Mouse (Mus musculus) thymus, postnatal 36 days (tissue): ENCODE results near the gene Srarp.

Experiments
- DNase-seq, 2 experiments: peaks; one replicate each; pipeline ENCODE4 v3.0.0; 2022; ENCODE audit warnings: mixed read lengths in 2 of 2

Srarp gene

DNA sequence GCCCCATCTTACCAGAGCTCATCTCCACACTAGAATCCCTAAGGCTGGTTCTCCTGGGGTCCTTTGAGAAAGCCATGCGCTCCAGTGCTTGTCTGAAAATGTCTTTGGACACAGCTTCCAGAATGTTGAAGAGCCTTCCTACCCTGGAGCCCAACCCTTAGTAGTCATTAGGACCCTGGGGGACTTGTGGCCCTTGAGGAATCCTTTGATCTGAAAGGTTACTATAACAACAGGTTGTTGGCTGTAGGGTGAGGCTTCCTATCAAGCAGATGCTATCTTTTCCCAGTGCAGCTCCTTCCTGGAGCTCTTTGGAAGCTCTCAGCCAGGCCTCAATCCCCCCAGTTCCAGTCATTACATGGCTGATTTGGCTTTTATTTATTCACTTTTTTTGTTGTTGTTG lies at the start of gene Srarp:
Srarp (minus strand) TSS at position 132 of the 400 bp plus-strand sequence.
- no peak for DNase-seq

DNA sequence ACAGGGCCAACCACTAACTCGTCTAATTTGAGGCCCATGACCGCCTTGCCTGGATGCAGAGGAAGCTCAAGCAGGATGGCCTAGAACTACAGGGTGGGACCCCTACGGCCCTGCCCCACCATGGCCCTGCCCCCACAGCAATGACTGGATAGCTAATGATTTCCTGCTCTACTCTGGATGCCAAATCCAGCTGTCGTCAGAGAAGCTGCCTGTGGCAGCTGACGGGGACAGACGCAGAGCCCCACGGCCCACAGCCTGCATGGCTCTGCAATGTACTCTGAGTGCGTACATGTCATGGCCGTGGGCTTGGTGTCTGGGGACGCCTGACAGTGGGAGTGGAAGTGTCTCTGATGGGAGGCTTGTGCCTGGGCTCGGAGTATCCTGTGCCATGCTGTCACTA lies 48.2 kb upstream of the Srarp start:
- DNase-seq, result no peak

DNA sequence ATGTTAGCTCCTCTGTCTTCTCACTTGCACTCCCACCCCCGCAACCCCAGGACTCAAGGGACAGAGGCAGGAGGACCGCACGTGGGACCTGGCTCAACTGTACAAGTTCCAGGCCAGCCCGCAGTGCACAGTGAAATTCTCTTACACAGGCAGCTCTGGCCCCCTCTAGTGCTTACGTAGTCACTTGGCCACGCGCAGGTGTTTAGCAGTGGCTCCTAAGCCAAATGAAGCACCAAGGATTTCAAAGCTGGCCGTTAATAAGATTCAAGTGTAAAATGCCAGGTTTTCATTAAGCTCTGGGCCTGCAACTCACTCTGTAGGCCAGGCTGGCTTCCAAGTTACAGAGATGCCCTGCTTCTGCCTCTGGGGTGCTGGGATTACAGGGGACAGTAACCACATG lies 43.5 kb upstream of the Srarp start:
- DNase-seq, result no peak

DNA sequence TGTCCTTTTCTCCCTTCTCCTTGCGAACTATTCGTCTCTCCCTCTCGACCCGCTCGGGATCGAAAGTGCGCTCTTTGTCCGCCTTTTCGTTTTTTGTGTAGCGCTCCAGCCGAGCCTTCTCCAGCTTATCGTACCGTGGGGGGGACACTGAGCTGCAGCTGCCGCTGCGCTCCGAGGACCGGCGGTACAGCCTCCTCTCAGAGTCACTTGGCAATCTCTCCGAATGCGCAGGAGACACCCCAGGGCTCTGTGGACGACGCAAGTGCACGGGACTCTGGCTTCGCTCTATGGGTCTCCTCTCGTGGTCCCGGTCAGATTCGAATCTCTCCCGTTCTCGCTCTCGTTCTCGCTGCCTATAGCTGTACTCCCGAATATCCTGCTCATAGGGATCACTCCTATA lies 42.9 kb upstream of the Srarp start:
- no peak for DNase-seq

DNA sequence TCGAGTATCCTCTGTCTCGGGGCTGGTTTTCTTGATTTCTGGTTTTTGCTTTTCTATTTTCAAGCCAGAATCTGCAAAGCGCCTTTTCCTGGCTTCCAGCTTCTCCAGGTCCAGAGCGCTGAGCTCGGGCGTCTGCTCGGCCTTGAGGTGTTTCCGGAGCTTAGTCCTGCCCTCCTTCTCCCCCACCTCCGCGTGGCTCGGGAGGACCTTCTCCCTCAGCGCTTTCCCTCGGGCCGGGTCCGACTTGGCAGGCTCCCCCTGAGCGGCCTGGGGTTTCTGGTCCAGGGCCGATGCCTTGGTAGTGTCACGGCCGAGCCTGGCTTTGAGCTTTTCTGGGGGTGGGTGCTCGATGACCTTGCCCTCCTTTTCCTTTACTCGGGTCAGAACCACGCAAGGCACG lies 42.3 kb upstream of the Srarp start:
- DNase-seq, result no peak

DNA sequence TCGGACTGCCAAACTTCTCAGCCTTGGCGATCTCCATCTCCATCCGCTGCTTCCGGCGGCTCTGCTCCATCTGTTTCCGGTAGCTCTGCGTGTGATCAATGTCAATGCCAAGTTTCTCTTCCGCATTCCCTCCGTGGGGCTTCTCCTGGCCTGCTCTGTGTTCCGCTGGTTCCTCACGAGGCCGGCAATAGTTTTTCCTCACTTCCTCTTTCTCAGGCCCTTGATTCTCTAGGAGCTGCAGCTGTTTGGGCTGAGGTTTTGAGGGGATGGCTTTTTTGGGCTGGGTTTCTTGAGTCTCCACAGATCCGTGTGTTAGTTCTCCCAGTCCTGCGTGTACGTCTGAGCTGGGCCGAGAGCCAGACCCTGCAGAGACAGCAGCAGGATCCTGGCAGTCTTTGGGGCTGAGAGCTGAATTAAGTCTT lies 41.8 kb upstream of the Srarp start:
- no peak for DNase-seq

DNA sequence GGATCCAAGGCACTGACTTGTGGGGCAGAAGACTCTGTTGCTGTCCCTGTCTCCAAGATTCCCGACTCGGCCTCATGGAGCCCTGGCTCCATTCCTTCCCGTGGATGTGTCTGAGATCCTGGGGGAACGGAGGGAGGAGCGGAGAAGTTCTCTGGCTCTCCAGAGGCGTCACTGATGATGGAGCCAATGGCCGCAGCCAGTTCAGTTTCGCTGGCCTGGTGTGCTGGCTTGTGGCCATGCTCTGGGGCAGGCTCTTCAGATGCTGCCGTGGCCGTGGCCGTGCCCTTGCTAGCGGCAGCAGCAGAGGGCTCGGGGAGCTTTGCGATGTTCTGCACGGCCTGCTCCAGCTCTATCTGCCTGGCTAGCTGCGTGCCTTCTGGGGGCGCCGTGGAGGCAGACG lies 38.5 kb upstream of the Srarp start:
- DNase-seq, result no peak

DNA sequence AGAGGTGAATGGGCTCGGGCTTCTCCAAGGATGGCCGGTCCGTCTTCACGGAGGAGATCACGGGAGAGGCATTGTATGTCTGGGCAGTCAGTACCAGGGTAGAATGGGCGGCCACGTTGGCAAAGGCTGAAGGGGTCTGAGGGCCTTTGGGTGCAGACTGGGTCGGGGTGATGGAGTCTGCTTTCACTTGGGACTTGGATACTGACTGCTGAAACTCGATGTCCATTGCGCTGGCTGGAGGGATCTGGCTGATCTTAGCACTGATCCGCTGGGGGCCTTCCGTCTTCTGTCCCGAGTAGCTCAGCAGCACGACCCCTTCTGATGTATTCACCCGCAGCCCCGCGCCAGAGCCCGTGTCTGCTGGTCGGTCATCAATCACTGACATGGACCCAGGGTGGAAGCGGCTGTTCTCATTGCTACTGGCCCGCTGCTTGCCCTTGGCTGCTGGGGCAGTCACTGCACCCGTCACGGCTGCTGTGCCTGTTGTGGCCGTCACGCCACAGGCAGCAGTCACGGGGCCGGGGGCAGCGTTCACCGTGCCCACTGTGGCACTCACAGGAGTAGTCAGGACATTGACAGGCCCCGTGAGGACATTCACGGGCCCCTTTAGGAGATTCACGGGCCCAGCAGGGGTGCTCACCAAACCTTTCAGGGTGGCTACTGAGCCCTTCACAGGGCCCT lies 36.9 kb upstream of the Srarp start:
- DNase-seq, result no peak

DNA sequence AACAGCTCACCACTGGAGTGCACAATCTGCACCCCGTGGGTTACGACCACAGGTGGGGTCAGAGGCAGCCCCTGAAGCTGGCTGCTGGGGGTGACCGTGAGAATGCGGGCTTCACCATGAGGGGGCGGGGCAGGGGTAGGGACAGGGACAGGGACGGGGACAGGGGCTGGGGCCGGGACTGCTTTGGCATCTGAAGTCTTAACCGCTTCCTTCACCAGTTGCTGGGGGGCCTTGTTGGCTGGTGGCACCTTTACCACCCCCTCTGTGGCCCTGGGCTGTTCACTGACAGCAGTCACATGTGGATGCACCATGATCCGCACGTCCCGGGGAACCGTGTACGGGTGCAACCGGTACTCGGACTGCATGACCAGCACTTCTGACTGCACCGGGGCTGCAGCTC lies 35.6 kb upstream of the Srarp start:
- no peak for DNase-seq

DNA sequence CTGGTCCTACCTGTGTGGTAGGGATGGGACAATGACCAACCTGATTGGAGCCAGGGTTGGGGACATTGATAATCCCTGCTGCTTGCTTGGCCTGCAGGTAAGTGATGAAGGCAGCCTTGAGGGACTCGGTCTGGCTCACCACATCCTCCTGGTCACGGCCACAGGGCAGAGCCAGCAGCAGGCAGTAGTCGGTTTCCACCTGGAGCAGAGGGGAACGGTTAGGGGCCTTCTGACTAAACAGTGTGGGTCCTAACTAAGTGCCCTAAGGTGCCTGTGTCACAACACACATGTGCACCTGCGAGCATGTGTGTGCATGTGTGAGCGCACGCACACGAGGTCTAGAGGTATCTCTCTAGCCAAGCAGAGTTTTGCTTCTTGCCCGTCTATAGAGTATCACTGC lies 33.4 kb upstream of the Srarp start:
- no peak for DNase-seq

DNA sequence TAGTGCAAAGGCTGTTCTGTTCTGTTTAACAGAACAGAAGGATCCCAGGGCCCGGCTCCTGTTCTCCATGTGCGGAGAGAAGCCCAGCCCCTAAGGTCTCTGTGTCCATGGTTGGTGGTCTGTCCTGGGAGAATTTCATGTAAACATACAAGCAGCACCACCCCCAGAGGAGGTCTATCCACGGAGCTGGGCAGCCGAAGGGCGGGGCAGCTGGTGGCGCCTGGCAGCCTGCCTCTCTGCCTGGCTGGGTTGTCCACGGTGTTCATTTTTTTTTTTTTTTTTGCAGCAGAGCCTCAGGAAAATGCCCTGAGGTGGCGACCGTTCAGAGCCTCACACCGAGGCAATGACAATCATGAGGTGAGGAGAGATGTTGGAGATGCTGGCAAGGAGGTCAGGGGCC lies 32.7 kb upstream of the Srarp start:
- no peak for DNase-seq

DNA sequence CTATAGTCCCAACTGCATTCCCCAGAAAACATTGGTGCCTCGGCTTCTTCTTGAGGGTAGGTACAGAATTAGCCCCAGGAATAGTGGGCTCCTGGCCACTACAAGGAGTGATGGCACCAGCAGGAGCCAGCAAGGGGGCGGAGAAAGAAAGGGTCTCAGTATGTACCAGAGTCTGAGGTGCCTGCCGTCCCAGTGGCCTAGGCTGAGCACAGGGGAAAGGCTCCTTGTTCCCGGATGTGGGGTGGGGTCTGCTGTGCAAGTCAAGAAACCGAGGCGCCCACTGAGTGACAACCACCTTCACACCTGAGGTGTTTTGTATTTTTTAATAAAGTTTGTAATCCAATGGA lies 31.6 kb upstream of the Srarp start:
- no peak for DNase-seq

DNA sequence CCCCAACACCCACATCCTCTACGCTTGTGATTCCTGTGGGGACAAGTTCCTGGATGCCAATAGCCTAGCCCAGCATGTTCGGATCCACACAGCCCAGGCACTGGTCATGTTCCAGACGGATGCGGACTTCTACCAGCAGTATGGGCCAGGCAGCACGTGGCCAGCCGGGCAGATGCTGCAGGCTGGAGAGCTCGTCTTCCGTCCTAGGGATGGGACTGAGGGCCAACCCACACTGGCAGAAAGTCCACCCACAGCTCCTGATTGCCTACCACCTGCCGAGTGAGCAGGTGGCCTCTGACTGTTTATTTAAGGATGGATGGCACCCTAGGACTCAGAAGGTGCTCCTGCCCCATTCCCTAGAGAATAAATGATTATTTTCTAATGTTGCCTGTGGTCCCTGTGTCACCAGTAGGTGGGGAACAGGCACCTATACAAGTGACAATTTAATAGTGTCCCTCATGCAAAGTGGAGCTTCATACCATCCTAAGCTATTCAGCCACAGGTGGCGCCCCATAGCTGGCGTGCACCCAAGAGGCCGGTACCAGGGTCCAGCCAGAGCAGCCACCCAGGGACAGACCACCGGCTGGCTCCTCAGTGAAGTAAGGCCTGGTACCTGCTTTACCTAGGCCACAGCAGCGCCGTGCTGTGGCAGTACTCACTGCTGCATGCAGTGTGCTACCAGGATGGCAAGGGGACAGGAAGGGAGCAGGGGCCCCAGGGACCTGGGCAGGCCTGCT lies 31.1 kb upstream of the Srarp start:
- no peak for DNase-seq

DNA sequence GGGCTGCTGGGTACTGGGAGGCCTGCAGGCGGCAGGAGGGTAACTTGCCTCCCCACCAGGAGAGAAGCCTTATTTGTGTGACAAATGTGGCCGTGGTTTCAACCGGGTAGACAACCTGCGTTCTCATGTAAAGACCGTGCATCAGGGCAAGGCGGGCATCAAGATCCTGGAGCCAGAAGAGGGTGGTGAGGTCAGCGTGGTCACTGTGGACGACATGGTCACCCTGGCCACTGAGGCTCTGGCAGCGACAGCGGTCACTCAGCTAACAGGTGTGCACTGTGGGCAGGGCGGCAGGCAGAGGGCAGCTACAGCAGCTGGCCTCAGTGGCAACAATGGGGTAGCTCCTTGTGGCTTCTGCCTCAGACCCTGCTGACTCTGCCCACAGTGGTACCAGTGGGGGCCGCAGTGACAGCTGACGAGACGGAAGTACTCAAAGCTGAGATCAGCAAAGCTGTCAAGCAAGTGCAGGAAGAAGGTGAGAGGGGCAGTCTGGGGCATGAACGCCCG lies 30.4 kb upstream of the Srarp start:
- no peak for DNase-seq

DNA sequence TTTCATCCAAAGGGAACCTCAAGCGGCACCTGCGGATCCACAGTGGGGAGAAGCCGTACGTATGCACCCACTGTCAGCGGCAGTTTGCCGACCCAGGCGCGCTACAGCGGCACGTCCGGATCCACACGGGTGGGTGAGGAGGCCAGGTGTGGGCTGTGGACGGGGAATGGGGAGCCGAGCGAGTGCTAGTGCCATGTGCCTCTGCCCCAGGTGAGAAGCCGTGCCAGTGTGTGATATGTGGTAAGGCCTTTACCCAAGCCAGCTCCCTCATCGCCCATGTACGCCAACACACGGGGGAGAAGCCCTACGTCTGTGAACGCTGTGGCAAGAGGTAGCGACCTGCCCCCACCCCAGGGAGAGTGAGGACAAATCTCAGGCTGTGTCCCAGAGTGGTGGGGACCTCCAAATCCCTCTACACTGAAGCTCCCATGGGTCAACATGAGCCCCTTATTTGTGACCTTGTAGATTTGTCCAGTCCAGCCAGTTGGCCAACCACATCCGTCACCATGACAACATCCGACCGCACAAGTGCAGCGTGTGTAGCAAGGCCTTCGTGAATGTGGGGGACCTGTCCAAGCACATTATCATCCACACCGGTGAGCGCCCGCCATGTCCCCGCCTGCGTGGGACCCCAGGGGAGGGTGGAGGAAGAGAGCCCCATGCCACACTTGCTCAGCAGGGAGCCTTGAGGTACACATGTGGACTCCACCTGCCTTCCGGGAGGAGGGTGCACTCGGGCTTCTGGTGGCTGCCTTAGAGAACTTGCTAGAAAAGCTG lies 29.8 kb upstream of the Srarp start:
- no peak for DNase-seq

DNA sequence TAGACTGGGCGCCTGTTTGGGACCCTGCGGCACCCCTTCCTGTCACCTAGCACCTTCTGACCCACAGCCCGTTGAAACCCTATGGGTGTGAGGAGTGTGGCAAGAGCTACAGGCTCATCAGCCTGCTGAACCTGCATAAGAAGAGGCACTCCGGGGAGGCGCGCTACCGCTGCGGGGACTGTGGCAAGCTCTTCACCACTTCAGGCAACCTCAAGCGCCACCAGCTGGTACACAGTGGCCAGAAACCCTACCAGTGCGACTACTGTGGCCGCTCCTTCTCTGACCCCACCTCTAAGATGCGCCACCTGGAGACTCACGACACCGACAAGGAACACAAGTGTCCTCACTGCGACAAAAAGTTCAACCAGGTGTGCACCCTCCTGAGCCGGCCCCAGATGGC lies 28.8 kb upstream of the Srarp start:
- no peak for DNase-seq

DNA sequence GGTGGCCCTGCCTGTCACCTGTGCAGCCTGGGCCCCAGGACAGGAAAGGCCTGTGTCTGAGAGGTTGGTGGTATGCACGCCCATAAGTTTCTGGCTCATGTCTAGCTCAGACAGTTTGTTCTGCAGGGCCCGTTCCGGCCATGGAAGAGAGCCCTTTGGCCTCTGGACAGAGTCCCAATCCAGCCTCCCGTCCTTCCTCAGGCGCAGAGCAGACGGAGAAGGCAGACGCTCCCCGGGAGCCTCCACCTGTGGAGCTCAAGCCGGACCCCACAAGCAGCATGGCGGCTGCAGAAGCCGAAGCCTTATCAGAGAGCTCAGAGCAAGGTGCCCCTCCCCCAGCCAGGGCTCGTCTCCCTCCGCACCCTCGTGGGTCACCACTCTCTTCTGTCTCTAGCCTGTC lies 27.6 kb upstream of the Srarp start:
- no peak for DNase-seq

DNA sequence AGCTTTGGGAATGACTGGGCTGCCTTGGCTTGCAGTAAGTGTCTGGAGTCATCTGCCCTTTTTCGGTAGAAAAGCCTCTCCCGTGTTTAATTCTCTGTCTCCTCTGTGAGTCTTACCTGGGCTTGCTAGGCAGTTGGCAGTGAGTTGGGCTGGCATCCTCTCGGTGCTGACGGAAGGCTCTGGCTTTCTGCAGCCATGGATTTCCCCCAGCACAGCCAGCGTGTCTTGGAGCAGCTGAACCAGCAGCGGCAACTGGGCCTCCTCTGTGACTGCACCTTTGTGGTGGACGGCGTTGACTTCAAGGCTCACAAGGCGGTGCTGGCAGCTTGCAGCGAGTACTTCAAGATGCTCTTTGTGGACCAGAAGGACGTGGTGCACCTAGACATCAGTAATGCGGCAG lies 25.7 kb upstream of the Srarp start:
- DNase-seq, result no peak

DNA sequence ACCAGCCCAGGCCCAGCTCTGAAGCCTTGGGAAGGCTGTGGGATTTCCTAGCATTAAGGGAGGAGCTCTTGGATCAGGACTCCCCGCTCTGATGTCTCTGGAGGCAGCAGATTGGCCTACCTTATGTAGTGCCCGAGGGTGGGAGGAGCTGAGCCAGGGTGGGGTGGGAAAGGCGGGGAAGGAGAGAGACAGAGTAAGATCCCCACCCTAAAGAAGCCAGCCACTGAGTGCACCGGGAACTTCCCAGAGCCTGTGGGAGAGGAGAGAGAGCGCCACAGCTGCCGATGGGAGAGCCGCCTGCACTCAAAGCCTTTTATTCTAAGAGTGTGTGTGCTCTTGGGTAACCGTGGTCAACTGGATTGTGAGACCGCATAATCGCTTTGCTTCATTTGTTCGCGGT lies 25.2 kb upstream of the Srarp start:
- no peak for DNase-seq

DNA sequence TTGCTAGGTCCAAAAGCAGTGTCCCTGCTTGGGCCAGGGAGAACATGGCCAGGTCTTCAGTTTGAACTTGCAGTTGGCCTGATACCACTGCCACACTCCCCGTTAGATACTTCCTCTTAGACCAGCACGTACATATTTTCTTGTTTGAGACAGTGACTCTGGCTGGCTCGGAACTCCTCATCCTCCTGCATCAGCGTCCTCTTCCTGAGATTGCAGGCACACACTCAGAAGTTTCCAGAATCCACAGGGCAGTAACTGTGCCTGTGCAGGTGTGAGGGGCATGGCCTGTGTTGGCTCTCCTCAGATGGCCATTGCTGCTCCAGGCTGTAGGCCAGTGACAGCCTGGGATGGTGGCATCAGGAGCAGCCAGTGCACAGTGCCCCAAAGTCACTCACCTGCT lies 24.6 kb upstream of the Srarp start:
- DNase-seq, result no peak

DNA sequence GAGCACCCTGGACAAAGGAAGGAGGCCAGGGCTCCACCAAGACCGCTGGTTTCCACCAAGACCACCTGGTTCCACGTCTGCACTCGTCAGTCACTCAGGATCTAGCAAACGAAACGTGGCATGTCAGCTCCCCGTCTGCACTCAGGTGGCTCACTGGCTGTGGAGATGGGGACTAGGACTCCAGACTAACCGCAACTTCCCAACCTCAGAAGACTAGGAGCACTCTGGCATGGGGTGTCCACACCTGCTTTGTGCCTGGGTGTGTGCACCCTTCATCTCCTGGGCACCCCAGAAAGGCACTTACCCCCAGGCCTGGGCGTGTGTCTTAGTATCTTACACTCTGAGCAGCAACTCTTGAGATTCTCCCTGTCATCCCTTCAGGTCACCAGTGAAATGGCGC lies 23.9 kb upstream of the Srarp start:
- DNase-seq, result no peak

DNA sequence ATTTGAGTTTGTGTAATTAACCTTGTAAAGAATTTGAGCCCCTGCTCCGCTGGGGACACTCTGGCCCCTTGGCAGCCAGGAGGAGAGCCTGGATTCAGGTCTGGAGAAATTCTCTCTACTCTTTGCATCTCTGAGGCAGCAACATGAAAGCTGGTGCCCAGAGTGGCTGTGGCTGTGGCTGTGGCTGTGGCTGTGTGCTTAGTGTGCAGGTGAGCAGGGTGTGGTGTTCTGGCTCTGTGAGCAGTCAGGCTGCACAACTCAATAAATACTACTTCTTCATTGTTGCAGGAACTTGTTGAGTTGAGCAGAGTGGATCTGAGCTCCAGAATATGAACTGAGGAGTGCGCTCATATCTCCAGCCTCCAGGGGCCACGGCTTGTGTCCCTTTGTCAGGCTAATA lies 23.0 kb upstream of the Srarp start:
- no peak for DNase-seq

DNA sequence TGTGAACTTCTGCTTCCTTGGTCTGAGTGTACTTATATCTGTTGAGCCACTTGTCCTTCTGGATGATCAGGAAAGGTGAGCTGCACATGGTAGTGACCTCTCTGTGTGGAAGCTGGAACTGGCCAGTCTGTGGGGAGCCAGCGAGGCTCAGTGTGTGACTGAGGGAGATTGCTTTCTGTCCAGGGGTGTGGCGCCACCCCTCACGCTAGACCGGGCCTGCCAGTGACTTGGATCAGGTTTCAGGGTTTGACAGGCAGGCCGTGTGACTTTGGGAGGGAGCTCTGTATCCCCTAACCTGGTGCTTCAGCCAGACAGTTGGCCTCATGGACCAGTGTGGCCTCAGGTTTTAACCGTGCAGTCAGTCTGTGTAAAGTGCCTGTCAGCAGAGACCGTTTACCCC lies 22.3 kb upstream of the Srarp start:
- no peak for DNase-seq
